Mouse (Mus musculus): ENCODE measurements around the gene Olfr221.

The Olfr221 gene

GRCm38 (mm10) chr14:52019051-52019589 lies 23.1 kb downstream of the Olfr221 start:
- no peak for DNase-seq

DNA sequence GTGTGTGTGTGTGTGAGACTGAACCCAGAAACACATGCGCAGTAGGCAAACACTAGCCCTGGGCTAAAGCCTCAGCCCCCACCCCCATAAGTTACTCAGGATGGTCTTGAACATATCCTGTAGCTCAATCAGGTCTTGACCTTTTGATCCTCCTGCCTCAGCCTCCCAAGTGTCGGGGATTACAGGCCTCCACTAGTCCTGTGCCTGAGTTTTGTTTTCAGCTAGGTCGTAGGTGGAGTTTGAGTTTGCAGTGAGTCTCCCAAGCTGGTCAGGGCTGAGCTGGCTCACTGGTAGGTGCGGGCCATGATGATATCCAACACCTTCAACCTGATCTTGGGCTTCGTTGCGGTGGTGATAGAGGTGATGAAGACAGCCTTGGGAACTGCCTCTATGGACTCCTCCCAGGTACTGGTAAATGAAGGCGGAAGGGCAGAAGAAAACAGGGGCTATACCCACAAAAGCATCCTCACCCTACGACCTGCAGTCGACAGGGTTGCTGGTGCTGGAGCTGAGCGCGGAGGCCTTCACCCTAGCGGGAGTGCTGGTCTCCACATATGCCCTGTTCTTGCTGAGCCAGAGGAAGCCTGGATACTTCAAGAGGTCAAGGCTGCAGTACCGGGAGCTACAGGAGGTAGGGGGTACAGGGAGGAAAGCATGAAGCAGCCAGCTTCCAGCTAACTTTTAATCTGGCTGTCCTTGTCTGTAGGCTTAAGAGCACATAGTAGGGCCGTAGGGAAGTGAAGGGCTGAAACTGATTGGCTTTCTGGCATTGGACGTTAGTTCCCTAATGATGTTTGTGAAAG lies 23.8 kb downstream of the Olfr221 start:
- DNase-seq, result no peak

DNA sequence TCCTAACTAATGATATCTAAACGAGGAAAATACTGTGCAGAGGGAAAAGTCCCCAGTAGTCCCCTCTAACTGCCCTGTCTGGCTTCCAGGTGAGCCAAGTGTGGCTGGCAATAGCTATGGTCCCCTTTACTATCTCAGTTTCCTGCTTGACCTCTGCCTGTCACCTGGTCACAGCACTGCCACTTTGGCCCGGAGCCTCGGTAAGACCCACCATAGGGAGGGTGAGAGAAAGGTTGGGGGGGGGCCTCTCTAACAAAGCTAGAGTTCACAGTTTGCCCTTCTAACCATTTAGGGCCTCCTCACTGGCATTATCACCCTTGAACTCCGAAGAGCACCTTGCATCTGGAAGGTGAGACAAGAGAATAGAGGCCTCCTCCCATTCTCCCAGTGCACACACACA lies 24.6 kb downstream of the Olfr221 start:
- no peak for DNase-seq

- DNase-seq, result no peak
These were observed 25.4 kb downstream of the Olfr221 start for GRCm38 (mm10) chr14:52016625-52017405.

DNA sequence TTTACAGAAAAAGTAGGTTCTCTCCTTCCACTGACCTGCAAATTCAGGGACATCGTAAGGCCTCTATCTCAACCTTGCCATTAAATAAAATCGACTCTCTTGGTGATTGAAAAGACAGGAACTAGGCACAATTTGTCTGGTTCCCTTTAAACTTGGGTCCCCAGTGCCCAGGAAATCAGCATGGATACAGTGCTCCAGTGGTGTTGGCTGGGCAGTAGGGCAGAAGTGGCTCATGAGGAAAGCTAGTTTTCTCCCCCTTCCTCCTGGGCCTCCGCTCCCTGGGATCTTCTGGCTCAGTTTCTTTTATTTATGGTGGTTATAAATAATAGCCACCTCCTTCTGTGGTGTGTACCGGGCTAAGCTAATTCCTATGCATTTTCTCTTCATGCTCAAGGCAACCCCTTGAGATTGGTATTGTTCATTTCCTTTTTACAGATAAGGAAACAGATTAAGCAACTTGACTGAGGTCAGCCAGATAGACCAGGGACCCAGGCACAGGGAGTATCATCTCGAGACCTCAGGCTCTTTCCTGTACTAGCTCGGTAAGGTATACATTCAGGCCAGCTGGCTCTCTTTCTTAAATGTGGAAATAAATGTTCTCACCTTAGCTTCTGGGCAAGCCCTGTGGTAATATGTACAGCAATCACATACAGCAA lies 26.7 kb downstream of the Olfr221 start, which contains the start of gene Tmem253:
Gene Tmem253, plus strand, starts transcription at position 214 of the 656 bp plus-strand sequence.
- DNase-seq, result no peak

- peak in 1 of 2 experiments; percentile 65 for DNase-seq
These were observed 27.4 kb downstream of the Olfr221 start for GRCm38 (mm10) chr14:52014761-52015311.

DNA sequence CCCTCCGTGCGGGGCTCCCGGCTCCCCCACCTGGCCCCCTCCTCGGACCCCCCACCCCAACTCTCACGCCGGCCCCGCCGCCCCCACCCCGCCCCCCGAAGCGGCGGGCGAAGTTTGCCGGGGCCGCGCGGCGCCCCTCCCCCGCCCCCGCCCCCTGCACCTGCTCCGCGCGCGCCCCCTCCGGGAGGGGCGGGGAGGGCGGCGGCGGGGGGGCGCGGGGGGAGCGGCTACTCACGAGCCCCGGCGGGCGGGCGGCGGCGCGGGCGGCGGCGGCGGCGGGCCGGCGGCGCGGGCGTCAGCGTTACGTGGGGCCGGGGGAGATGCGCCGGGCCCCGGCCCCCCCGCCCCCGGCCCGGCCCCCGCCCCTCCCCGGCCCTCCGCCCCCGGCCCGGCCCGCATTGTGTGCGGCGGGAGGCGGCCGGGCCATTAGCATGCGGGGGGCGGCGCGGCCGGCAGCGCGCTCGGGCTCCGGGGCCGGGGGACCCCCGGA lies 27.9 kb downstream of the Olfr221 start:
- no peak for DNase-seq

- DNase-seq, result peak; percentile 63 to 70
These were observed 28.5 kb downstream of the Olfr221 start for GRCm38 (mm10) chr14:52013771-52014219.

- no peak for DNase-seq
These were observed 29.1 kb downstream of the Olfr221 start for GRCm38 (mm10) chr14:52013021-52013610.

- no peak for DNase-seq
These were observed 29.7 kb downstream of the Olfr221 start for GRCm38 (mm10) chr14:52012553-52012952.

GRCm38 (mm10) chr14:52012085-52012484 lies 30.2 kb downstream of the Olfr221 start:
- peak; percentile 88 to 91 for DNase-seq

- peak in 1 of 2 experiments; percentile 1 for DNase-seq
These were observed 30.6 kb downstream of the Olfr221 start for GRCm38 (mm10) chr14:52011683-52012082.

- DNase-seq, result peak; percentile 69 to 70
These were observed 31.7 kb downstream of the Olfr221 start for GRCm38 (mm10) chr14:52010446-52011111.

DNA sequence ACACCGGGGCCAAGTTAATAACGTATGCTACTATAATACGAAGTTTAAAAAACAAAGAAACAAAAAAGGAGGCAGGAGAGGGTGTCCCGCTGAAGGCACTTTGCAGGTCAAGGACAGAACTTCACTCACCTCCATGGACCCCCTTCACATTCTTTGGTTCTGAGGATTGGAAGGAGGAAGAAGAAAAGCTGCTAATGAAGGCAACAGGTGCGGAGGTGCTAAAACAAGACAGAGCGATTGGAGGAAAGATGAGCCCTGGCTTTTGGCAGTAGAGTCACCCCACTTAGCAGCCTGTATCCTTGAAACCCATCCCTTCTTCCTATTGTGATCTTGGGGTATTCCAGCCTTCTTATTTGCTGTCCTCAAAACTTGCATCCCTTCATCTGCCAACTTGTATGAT lies 32.4 kb downstream of the Olfr221 start:
- no peak for DNase-seq

DNA sequence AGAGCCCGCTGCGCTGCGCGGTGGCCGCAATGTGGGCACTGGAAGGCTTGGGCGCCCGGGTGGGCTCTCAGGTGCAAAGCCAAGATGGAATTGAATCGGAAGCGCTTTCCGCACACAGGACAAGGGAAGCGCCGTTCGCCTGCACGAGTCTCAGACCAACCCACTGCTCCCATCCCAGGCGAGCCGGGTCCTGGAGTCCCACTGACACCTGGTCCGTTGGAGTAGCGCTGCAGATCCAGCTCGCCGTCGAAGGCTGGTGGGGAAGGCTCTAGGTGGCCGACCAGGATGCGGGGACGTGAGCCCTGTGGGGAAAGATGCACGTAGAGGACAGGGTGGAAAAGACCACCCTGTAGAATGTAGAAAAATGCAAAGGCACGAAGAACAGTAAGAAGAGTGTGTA lies 32.9 kb downstream of the Olfr221 start:
- no peak for DNase-seq

DNA sequence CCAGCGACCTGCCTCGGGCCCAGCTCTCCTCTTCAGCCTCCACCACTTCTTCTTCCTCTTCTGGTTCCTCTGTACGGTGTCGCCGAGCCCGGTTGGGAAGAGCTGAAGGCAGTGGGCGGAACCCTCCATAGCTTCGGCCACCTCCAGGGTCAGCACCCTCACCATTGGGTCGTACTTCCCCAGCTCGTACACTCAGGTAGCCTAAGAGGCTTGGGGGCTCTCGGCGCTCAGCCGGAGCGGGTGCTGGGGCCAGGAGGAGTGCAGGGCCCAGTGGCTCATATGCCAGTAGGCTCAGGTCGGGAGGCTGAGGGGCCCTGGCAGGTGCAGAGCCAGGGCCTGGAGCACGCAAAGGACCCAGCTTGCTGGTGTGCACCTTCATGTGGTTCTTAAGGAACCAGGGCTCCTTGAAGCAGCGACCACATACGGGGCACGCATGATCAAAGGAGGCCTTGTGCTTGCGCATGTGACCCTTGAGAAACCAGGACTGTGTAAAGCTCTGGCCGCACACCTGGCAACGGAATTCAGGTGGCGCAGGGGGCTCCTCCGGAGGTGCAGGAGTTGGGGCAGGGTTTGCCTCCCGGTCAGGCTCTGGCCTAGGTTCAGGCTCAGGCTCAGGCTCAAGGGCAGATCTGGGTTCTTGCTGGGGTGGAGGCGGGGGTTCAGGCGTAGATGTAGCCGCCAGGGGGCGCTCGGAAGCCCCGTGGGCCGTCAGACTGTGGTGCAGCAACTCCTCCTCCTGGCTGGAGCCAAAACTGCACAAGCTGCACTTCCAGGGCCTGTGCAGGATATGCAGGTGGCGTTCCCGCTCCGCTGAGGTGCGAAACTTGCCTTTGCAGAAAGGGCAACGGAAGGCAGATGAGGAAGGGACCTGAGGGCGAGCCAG lies 33.7 kb downstream of the Olfr221 start:
- peak; percentile 94 to 98 for DNase-seq

DNA sequence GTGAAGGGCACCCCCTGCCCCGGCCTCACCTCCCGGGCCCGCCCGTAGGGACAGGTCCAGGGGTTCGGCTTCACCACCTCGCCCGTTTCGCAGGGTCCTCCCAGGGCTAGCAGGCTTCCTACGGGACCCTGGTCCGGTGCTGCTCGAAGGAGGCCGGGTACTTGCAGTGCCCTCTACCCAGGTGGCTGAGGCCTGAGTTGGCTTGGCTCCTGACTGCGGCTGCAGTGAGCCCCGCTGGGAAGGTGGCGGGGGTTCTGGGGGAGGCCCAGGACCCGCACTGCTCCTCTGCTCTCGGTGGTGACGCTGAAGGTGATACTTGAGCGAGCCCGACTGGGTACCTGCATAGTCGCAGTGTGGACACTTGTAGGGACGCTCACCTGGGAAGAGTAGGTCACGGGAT lies 35.5 kb downstream of the Olfr221 start:
- no peak for DNase-seq

DNA sequence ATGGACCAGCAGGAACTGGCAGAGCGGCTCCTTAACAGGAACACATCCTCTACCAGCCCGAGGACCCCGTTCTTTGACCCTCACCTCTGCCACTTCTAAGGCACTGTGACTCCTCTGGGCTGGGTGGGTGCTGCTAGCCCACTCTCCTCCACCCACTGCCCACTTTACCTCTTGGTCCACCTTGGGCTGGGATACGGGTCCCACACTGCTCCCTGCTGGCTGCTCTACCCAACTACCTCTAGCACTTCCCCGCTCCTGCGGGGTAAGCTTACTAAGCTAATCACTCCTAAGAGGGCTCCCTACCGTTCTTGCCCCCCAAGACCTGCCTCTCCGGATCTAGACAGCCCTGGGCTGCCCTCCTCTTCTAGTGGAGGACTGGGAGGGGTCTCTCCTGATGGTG lies 36.0 kb downstream of the Olfr221 start:
- DNase-seq, result no peak

GRCm38 (mm10) chr14:52005616-52006015 lies 36.6 kb downstream of the Olfr221 start:
- no peak for DNase-seq

GRCm38 (mm10) chr14:52005141-52005540 lies 37.1 kb downstream of the Olfr221 start:
- DNase-seq, result no peak

Data from cerebellum, adult 18-20 months (tissue).